Mouse (Mus musculus): ENCODE data around the gene Gprin1.
A peak's percentile ranks its signal among the peaks of the same experiment; 100 is the strongest.

The Gprin1 gene

DNA sequence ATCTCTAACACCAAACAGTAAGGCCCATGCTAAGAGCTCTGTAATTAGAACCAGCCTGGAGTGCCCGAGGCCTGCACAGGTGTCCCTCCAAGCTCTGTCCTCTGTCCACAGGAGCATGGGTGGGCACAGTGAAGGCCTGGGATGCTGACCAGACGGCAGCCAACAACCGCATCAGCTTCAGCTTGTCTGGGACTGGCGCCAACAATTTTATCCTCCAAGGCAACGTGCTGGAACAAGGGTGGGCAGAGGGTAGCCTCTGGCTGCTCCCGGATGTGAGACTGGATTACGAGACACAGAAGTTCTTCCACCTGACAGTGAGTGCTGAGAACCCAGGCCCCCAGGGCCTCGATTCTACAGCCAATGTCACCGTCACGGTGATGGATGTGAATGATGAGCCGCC, 23.5 kb downstream of the Gprin1 start:
- DNase-seq (ENCODE audit: low spot score in 2 of 2), result no peak

DNA sequence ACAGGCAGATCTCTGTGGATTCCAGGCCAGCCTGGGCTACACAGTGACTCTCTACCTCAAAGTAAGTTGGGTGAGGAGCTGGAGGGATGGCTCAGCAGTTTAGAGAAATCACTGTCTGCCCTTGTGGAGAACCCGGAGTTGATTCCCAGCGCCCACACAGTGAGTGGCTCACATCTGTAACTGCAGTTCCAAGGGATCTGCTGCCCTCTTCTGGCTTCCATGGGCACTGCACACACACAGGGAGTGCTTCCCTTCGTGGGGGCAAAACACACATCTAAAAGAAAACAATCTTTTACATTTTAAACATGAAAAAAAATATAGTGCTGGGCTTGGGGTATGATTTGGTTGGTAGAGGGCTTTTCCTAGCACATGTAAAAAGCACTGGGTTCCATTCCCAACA, 26.5 kb downstream of the Gprin1 start:
- no peak for DNase-seq (ENCODE audit: low spot score in 2 of 2)

DNA sequence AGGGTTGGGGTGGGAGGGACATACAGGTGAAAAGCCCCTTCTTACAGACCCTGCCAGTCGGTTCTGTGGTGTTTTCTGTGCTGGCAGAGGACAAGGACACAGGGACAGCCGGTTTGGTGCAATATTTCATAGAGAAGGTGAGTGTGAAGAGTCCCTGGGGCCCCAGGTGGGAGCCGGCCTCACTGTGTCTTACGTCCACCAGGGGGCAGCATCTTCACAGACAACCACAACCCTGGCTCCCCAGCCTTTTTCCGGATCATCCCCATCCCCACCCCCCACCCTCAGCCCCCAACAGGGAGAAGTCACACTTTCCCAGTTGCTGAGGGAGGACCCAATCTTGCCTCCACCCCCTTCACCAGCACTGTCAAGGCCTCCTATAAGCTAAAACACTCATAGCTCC, 32.8 kb downstream of the Gprin1 start:
- peak in 1 of 2 experiments; percentile 32 for DNase-seq (ENCODE audit: low spot score in 2 of 2)

DNA sequence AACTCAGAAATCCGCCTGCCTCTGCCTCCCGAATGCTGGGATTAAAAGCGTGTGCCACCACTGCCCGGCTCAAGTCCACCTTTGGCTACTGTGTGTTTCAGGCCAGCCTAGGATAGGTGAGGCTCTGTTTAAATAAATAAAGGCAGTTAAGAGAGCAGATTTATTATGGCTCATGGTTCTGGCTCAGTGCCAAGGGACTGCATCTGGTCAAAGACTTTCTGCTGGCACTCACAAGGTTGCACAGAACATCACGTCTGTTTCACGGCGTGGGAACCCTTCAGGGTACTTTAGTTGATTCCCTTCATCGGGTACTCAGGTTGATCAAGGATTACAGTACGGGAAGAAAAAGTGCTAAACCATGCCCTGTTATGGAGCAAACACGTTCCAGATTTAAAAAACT, 34.7 kb downstream of the Gprin1 start:
- DNase-seq (ENCODE audit: low spot score in 2 of 2), result no peak

DNA sequence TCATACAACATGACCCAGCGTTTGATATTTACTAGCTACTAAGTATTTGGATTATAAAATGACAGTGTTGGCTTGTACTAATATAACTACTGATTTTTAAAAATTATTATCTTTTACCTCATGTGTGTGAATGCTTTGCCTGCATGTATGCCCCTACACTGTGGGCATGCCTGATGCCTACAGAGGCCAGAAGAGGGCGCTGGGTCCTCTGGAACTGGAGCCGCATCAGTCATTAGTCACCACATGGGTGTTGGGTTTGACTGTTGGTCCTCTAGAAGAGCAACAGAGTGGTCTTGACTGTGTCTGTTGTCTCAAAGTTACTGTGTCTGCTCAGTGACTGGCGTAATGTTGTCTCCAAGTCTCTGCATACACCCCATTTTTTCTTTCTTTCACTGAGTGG, 35.3 kb downstream of the Gprin1 start:
- no peak for DNase-seq (ENCODE audit: low spot score in 2 of 2)

DNA sequence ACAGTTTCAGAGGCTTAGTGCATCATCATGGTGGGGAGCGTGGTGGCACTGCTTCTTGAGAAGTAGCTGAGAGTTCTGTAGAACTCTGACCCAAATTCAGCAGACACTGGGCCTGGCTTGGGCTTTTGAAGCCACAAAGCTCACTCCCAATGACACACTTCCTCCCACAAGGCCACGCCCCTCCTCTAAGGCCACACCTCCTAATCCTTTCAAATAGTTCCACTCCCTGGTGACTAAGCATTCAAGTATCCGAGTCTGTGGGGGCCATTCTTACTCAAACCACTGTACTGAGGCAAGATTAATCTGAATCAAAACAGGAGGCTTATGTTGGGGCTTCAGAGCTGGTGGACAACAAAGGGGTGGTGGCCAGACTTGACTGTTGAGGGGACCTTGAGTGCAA, 38.8 kb downstream of the Gprin1 start:
- no peak for DNase-seq (ENCODE audit: low spot score in 2 of 2)

DNA sequence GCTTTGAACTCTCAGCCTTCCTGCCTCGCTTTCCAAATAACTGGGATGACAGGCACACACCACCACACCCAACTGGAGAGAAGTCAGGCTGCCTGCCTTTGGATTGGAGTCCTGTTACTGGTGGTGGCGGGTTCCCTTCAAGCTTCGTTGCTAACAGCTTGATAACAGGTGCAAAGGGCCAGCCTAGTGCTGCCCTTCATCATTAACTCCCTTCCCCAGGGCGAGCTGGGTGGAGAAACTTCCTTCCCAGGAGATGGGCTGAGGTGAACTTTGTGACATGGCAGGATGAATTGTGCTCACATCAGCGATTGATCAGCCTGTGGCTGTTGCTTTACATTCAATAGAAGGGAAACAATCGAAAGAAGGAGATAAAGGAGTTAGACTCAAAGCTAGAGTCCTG, 44.8 kb downstream of the Gprin1 start:
- DNase-seq (ENCODE audit: low spot score in 2 of 2), result no peak

DNA sequence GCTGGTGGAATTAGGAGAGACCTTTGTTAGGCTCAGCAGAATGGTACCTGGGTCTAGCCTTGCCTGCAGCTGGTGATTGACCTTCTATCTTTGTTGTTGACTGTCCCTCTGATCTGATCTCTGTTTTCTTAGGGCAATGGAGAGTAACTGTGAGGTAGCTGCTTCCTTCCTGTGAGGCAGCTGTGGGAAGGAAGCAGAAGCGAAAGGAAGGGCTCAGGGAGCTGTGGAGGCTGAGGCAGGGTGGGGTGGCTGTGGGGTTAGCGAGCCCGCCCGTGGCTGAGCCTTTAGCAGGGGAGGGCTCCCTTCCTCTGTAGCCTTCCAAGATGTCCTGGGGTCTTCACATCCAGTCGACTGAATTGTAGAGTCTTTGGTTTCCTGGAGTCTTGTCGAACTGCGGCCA, 47.2 kb downstream of the Gprin1 start:
- DNase-seq (ENCODE audit: low spot score in 2 of 2), result no peak

DNA sequence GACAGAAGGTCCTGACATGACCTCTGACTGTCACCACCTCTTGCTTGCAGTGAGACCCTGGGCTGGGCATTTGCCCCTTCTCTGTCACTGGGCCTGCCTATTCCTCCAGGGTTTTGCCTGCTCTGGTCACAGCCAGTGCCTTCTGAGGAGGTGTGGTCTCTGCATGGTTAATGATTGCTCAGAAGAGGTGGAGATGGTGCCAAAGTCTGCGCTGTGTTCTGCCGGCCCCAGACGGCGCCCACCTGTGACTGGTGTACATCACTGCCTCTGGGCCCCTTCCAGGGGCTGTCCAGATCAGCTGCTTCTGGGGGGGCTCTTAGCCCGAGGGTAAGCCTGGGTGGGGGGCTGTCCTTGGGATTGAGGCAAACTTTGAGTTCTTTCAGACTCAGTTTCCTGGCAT, 48.4 kb downstream of the Gprin1 start, which contains the start of gene Cdhr2:
Gene Cdhr2, plus strand, starts transcription at position 219 of the 400 bp plus-strand sequence.
- no peak for DNase-seq (ENCODE audit: low spot score in 2 of 2)

DNA sequence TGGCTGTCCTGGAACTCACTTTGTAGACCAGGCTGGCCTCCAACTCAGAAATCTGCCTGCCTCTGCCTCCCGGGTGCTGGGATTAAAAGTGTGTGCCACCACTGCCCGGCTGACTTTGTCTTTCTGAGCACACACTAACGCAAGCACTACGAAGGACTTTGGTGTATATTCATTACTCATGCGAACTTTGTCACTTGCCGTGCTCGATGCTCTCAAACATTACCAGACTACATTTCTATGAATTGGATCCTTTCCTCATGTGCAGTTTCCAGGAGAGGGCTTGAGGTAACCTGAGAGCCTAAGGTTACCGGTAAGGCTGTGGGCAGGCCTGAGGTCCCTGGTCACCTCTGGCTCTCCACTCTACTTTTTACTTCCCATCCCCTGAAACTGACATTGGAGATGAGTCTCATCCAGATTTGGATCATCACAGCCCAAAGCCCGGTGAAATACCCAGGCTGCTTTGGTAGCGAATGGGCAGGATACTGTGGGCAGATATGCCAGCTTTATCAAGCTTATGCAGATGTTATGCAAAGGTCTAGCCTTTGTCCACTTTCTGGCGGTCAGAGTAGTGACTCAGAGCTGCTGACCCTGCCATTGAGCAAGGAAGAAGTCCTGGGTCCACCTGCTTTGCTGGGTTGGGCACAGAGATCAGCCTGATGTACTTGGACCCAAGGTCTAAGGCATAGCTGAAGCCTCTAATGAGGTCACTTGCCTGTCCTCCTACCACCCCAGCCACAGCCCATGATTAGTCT, 54.0 kb downstream of the Gprin1 start:
- no peak for DNase-seq (ENCODE audit: low spot score in 2 of 2)

DNA sequence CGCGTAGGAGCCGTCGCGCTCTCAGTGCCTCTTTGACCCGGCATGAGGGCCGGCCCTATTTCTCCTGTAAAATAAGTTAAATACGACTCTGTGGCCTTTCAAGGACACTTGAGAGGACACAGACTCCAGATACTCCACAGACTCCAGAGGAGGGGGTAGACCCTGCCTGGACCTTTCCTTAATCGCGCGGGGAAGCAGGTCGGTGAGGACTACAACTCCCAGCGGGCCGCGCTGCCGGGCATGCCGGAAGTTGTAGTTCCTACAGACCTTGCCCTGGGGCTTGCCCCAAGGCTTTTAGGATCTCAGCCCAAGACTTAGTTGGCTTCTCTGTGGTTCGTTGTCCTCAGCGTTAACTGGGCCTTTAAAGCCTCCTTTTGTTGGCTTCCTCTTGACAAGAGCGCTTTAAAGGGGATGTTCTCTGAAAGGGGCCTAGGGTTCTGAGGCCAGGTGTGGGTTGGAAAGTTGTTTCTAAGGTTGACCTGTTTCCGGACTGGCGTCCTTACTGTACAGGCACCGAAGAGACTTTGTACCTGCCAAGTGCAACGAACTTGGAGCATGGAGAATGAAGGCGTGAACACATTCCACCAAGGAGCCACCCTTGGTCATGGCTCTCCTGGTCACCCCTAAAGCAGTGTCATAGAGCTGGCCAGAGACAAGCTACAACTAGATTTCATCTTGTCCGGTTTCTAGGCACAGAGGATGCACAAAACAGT, 55.2 kb downstream of the Gprin1 start:
- peak; percentile 77 to 83 for DNase-seq (ENCODE audit: low spot score in 2 of 2)

DNA sequence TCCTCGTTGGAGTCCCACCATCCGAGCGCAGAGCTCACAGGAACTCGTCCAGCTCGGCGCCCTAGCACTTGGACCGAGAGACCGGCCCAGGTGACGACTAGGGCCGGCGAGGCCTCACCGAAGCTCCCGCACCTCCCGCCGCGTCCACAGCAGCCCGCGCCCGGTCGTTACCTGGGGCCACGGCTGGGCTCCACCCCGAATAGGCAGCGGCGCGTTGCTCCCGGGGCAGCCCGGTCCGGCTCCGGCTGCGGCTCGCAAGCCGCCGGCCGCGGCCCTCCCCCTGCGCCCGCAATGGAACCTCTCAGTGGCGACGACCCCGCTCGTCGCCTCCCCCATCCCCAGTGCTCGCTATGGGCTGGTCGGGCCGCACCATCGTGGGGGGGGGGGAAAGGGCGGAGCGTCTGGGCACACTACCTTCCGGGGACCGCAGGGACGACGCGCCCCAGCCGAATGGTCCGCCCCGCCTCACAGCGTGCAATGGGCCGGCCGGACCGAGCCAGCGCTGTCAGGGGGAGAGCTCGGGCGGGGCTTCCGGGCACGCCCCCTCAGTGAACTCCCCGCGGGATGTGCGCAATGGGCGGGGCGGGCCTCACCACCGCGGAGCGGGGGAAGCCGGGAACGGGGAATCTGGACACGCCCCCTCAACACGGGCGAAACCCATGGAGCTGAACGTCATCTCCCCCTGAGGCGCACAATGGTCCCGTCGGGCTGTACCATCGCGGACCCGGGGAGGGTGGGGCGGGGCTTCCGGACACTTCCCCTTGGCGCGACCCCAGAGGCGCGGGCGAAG, 55.9 kb downstream of the Gprin1 start, which contains the start of gene Rnf44:
Gene Rnf44, minus strand, starts transcription at position 350 of the 790 bp plus-strand sequence.
- DNase-seq (ENCODE audit: low spot score in 2 of 2), result peak; percentile 96 to 97

DNA sequence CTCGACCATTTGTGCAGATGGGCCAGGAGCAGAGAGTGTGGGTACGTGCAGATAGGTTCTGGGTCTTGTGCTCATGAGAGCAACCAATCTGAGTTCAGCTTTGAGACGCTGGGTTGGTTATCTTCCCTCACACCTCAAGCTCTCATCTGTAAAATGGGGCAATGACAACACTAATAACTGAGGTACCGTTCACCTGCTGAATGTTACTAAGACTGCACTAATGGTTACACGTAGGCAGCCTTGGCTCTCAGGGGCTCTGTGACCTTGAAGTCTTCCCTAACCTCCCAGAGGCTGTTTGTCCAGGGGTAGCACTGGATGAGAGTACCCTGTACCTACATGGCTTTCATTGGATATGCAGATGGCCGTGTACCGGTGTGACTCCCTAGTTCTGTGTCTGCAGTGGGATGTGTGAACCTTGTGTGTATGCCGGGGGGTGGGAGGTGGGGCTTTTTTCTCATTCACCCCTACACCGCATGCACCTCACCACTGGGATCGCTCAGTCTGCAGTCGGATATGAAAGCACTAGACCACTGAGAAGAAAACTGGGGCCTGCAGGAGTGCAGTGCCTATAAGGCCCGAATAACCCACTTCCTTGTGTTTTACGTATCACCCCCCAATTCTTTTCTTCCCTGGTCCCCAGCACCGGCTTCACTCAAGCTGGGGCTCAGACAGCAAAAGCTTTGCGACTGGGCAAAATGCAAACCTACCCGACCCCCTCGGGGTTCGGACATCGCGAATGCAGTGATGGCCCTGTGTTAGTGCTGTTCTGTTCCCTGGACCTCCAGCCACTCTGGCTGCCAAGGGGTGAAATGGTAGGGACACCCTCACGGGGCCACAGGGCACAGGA, 56.7 kb downstream of the Gprin1 start:
- no peak for DNase-seq (ENCODE audit: low spot score in 2 of 2)

DNA sequence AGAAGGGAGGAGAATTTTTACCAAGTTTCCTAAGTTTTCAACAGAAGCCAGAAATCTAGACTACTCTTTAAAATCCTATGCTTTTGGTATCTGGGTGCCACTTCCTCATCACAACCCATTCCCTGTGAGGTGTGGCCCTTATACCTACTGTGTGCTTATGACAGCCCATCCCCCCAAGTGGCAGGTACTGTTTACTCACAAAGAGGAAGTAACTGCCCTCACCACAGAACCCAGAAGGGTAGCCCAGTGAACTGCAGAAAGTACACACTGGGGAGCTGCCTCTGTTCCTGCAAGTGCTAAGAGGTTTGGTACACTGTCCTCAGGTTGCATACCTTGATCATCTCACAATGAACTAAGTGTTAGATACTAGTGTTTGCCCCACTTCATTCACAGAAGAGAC, 57.9 kb downstream of the Gprin1 start:
- peak in 1 of 2 experiments; percentile 38 for DNase-seq (ENCODE audit: low spot score in 2 of 2)

DNA sequence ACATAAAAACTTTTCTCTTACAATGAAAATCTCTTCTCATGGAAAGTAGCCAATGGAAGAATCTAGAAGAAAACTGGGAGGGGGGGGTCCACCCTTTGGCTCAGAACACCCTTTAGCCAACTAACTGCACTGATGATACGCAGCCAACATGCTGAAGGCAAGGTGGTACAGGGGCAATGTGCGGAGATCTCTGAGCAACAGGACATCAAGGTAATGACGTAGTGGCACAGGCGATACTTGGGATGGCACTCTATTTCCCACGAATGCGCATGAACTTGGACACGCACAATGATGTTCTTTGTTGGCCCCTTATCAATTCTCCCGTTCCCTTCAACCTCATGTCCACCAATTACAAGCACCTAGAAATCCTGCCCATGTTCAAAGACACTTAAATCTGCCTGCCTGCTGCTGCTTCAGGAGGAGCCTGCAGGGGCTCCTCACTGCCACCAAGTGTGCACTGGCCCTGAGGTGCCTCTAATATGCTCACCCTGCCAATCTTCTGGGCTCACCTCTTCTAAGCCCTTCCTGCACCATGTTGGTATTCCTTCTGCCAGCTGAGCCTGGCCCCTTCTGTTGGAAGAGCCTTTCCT, 59.4 kb downstream of the Gprin1 start:
- no peak for DNase-seq (ENCODE audit: low spot score in 2 of 2)

DNA sequence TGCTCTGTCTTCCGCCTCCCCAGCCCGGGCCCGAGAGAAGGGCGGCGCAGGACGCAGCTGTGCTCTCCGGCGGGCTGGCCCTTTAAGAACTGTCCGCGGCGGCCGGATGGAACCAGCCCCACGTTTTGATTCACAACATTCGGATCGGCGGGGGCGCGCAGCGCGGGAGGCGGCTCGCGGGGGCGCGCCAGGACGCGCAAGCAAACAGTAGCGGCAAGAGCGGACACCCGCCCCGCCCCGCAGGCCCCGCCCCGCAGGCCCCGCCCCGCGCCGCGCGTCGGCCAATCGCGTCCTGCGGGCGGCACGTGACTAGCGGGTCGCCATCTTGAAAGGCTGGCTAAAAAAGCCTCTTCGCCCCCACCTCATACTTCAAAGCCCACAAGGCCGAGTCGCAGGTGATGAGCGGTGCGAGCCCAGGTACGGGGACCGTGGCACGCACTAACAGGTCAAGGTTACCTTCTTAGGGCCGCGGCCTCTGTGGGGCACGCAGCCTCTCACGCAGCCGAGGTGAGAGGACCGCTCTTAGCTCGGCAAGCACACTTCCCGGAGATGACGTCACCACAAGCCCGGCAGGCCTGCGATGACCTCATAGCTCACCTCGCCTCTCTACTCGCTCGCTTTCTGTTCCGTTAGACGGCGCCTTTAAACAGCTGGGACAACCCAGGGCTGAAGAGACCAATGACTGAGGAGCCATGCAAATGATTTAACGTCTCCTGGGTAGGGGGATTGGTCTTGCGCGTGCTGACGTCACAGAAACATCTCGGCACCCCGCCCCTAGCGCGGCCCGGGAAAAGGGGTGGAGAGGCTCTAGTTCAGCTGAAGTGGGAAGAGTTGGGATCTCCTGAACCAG, 61.9 kb downstream of the Gprin1 start:
- peak; percentile 91 to 95 for DNase-seq (ENCODE audit: low spot score in 2 of 2)

DNA sequence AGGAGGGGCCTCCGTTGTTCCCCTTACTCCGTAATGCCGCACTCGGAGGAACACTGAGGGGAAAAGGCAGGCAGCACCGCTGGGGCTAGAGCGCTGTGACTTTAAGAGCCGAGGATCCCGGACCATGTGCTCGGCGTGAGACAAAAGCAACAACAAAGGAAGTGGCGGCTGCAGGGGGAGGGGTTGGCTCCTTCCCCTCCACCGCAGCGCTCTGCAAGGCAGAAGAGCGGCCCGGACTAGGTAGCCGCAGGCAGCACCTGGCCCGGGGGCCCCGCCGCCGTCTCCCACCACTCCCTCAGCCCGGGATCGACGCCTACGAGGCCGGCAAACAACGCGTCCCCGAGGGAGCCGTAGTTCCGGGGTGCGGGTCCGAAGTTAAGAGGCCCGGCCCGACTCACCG, 62.6 kb downstream of the Gprin1 start:
- peak; percentile 53 to 65 for DNase-seq (ENCODE audit: low spot score in 2 of 2)

Measured in spleen, postnatal 14 days (tissue).